Comparison of ENCODE assay signal across 18 mouse cellular contexts in the genomic region with DNA sequence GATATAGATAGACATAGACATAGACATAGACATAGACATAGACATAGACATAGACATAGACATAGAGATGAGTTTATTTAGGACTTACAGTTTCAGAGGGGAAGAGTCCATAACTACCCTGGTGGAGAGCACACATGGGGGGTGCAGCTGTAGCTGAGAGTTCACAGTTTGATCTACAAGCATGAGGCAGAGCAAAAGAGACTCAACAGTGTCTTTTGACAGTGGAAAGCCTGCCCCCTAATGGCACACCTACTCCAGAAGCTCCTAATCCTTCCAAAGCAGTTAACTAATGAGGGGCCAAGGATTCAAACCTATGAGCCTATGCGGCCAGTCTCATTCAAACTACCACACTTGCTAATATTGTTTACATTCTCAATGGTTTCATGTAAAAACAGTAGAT.
"Had no signal": no experiment of that assay in that cellular context is flagged by ENCODE, and none has a peak within 500 bp of the region (broad histone marks: within the 10 kb centered on the region; RNA-seq: fewer than 3 reads in every experiment).

No protein-coding gene starts in this region.

- H3K4me1 ChIP-seq: midbrain, embryonic 10.5 days; midbrain, embryonic 12.5 days; neural tube, embryonic 13.5 days; neural tube, embryonic 15.5 days had no signal

- H3K9ac ChIP-seq: lung, embryonic 14.5 days; midbrain, embryonic 12.5 days; neural tube, embryonic 13.5 days; neural tube, embryonic 15.5 days had no signal

- H3K4me2 ChIP-seq: lung, embryonic 14.5 days; midbrain, embryonic 12.5 days; neural tube, embryonic 13.5 days; neural tube, embryonic 15.5 days had no signal

- DNase-seq: lung, adult 18-20 months; lung, embryonic 14.5 days; lung, postnatal 10 days; lung, postnatal 4 days; midbrain, embryonic 14.5 days; retina, postnatal 1 day; right cerebral cortex, adult 18-20 months; right cerebral cortex, postnatal 25 days; right cerebral cortex, postnatal 4 days; spleen, adult 18-20 months; thymus, adult 18-20 months; thymus, postnatal 14 days; thymus, postnatal 36 days had no signal

- H3K9me3 ChIP-seq: midbrain, embryonic 10.5 days; midbrain, embryonic 12.5 days; neural tube, embryonic 13.5 days; neural tube, embryonic 15.5 days had no signal

- H3K4me3 ChIP-seq: midbrain, embryonic 10.5 days; midbrain, embryonic 12.5 days; myocyte; neural tube, embryonic 13.5 days; neural tube, embryonic 15.5 days had no signal

- H3K27me3 ChIP-seq: midbrain, embryonic 12.5 days; neural tube, embryonic 13.5 days; neural tube, embryonic 15.5 days had no signal

- H3K27ac ChIP-seq: midbrain, embryonic 10.5 days; midbrain, embryonic 12.5 days; neural tube, embryonic 13.5 days; neural tube, embryonic 15.5 days had no signal

- H3K36me3 ChIP-seq: midbrain, embryonic 10.5 days; midbrain, embryonic 12.5 days; neural tube, embryonic 13.5 days; neural tube, embryonic 15.5 days had no signal
